Mouse (Mus musculus) pancreas, adult 10 weeks (tissue): ENCODE data around the gene Rab40b. TPM values are rescaled to one million over a fixed set of nuclear protein-coding genes. Genes with fewer than 3 reads are reported as not detected.

Experiments used
- polyA plus RNA-seq: library from polyadenylated mRNA; stranded (reverse); fragments of 350-450 nt; fragmentation: Illumina TruSeq; extraction: RNeasy Lipid Tissue Mini Kit (QIAGEN cat#74804); gene quantifications from one replicate; pipeline ENCODE4 v1.2.3, GENCODE M21; 2015; ENCODE audit warnings: low read depth, low replicate concordance; ENCODE audit not compliant: insufficient read depth

Rab40b gene
- polyA plus RNA-seq: 2.3 TPM

GRCm38 (mm10) chr11:121387750-121388553 is at the start of gene Rab40b:
Gene Rab40b (minus strand): TSS chr11:121388251.

DNA sequence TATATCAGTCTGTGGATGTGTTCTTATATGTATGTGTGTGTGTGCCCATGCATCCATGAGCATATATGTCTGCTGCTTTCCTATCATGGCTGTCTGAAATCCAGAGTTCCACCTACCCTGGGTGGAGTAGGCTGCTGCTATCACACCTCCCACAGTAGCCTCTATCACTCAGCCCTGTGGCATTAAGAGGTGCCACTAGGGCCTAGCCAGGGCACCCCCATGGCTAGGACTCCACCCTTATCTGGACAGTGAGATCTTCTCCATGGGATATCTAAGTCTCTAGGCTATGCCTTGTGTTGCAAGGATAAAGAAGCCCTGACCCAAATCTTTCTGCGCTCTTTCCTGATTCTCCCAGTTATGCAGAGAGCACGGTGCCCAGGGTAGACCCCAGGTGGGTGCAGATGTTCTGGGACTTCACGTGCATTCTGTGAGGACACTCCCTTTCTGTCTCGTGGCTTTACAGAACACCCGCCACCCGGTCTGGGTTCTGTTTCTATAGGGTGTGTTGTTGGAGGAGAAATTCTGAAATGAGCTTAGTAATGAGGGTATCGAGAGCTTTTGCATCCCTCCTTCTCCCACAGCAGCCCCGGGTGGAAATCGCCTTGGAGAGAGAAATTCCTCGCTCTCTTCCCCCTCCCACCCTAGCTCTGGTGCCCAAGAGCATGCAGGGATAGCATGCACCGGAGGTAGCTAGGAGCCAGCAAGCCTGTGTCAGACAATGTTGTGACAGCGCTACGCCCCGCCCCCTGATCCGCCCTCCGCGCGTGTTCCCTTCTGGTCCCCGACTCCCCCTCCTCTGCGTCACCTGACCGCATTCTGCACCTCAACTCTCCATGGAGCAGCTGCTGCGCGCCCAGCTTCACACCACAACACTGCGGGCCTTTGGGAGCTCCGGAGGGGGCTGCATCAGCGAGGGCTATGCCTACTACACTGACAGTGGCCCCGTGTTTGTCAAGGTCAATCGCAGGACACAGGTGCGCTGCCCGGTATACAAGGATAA is 46.4 kb upstream of the Rab40b start, which contains the start of gene Fn3k:
Fn3k (plus strand) TSS at position 758 of the 1,000 bp plus-strand sequence.

GRCm38 (mm10) chr11:121420830-121421552 is 32.9 kb upstream of the Rab40b start, which contains the start of gene Fn3krp:
Gene Fn3krp (plus strand): TSS chr11:121421401.

GRCm38 (mm10) chr11:121354091-121354707 is 33.9 kb downstream of the Rab40b start, which contains the start of gene Wdr45b:
Gene Wdr45b (minus strand): TSS chr11:121354445.

Other genes starting within 250 kb of the Rab40b start
- not detected for gene Tex19.1, start 242.1 kb downstream of the Rab40b start, polyA plus RNA-seq
- gene Uts2r, start 228.0 kb downstream of the Rab40b start, polyA plus RNA-seq: not detected
- 6.0 TPM for gene Hexdc, start 183.8 kb downstream of the Rab40b start, polyA plus RNA-seq
- 3.0 TPM for gene Ogfod3, start 183.5 kb downstream of the Rab40b start, polyA plus RNA-seq
- 7.9 TPM for gene Cybc1, start 158.9 kb downstream of the Rab40b start, polyA plus RNA-seq
- 3.6 TPM for gene Narf, start 151.0 kb downstream of the Rab40b start, polyA plus RNA-seq
- gene Foxk2, start 128.3 kb downstream of the Rab40b start, polyA plus RNA-seq: 3.7 TPM
- 8.1 TPM for gene Wdr45b, start 33.8 kb downstream of the Rab40b start, polyA plus RNA-seq
- gene Fn3krp, start 33.1 kb upstream of the Rab40b start, polyA plus RNA-seq: 2.5 TPM
- gene Fn3k, start 46.7 kb upstream of the Rab40b start, polyA plus RNA-seq: 5.2 TPM
- gene Tbcd, start 63.7 kb upstream of the Rab40b start, polyA plus RNA-seq: 11.4 TPM
- 1.1 TPM for gene Zfp750, start 131.1 kb upstream of the Rab40b start, polyA plus RNA-seq